Comparison of ENCODE assay signal across 13 mouse cellular contexts in genomic region chr10:67071884-67072283, GRCm38 (mm10). TPM values are rescaled to one million over a fixed set of nuclear protein-coding genes. Genes with fewer than 3 reads are reported as not detected.
DNase-seq lines count a peak whose midpoint lies in the region; ATAC-seq and TF ChIP-seq lines count a peak whose summit lies in the region.
"Had no signal": no experiment of that assay in that cellular context is flagged by ENCODE, and none has a peak within 500 bp of the region (broad histone marks: within the 10 kb centered on the region; RNA-seq: fewer than 3 reads in every experiment).

No protein-coding gene starts in this region.

- 0 out of 2 replicates have a peak overlapping the region, but pooled peaks have one; percentile 9 for H3K4me2 ChIP-seq in heart, postnatal 0 days (ENCODE audit: low read depth, low read length)
- no peak overlapping the region for H3K4me2 ChIP-seq in heart, embryonic 12.5 days
- no peak overlapping the region for H3K4me2 ChIP-seq in hindbrain, embryonic 16.5 days (ENCODE audit: low read length)

- no peaks in the 10 kb centered on the region for H3K9me3 ChIP-seq in heart, postnatal 0 days (replicated peaks; ENCODE audit: control insufficient read depth, low read length)
- H3K9me3 ChIP-seq in heart, embryonic 12.5 days (replicated peaks): peaks cover 4% of the 10 kb centered on the region; the same call in 1 of the 2 replicates
- no peaks in the 10 kb centered on the region; the same call in 1 of the 2 replicates for H3K9me3 ChIP-seq in hindbrain, embryonic 16.5 days (ENCODE audit: control insufficient read depth, low read length)
- peaks cover 3% of the 10 kb centered on the region; the same call in 1 of the 2 replicates for H3K9me3 ChIP-seq in forebrain, embryonic 10.5 days

- ATAC-seq in heart, postnatal 0 days (ENCODE audit: insufficient read depth, low read depth): no peak
- no peak for ATAC-seq in heart, embryonic 12.5 days (ENCODE audit: insufficient number of reproducible peaks, low FRiP score)
- no peak for ATAC-seq in hindbrain, embryonic 16.5 days
- ATAC-seq: forebrain, embryonic 14.5 days had no signal

- no peak for TF ChIP-seq EP300 in heart, postnatal 0 days (IDR thresholded peaks at IDR 0.05; ENCODE audit: low read depth)

- no peak overlapping the region for H3K4me3 ChIP-seq in heart, postnatal 0 days (ENCODE audit: low read depth, low read length)
- H3K4me3 ChIP-seq in heart, embryonic 12.5 days: no peak overlapping the region
- peak overlapping the region; percentile 20 for H3K4me3 ChIP-seq in bone marrow, adult 2 months (replicated peaks; ENCODE audit: control insufficient read depth, low read depth, low read length)
- H3K4me3 ChIP-seq in hindbrain, embryonic 16.5 days (ENCODE audit: low read length): no peak overlapping the region
- no peak overlapping the region for H3K4me3 ChIP-seq in forebrain, embryonic 10.5 days
- H3K4me3 ChIP-seq: myocyte had no signal

- peaks cover 18% of the 10 kb centered on the region for H3K4me1 ChIP-seq in heart, postnatal 0 days (ENCODE audit: control insufficient read depth, insufficient read depth)
- peaks cover 19% of the 10 kb centered on the region for H3K4me1 ChIP-seq in heart, embryonic 12.5 days (replicated peaks)
- peaks cover 5% of the 10 kb centered on the region; the same call in 1 of the 2 replicates for H3K4me1 ChIP-seq in bone marrow, adult 2 months (ENCODE audit: control insufficient read depth, insufficient read depth, low read length)
- H3K4me1 ChIP-seq in hindbrain, embryonic 16.5 days (ENCODE audit: control insufficient read depth, insufficient read depth, low read depth, low read length): peaks cover 5% of the 10 kb centered on the region
- H3K4me1 ChIP-seq in forebrain, embryonic 10.5 days: peaks cover 6% of the 10 kb centered on the region

- DNase-seq in heart, postnatal 0 days (ENCODE audit: low spot score): no peak
- peak; percentile 32 to 53 for DNase-seq in B cell, adult 2 months
- DNase-seq in naive thymus-derived CD4-positive, alpha-beta T cell, adult 2 months (ENCODE audit: low read depth): peak; percentile 66
- DNase-seq in forebrain, embryonic 10.5 days (ENCODE audit: extremely low spot score, low spot score): no peak
- no peak for DNase-seq in yolk sac, embryonic 10.5 days (ENCODE audit: low spot score)
- DNase-seq: adrenal gland, postnatal 36 days; cerebellum, postnatal 25 days; kidney, adult 18-20 months had no signal

- no peak overlapping the region for H3K9ac ChIP-seq in heart, postnatal 0 days (replicated peaks; ENCODE audit: low read depth, low read length)
- H3K9ac ChIP-seq in heart, embryonic 12.5 days: no peak overlapping the region
- H3K9ac ChIP-seq in hindbrain, embryonic 16.5 days (ENCODE audit: low read depth, low read length): no peak overlapping the region

- no peak for TF ChIP-seq CTCF in heart, postnatal 0 days (IDR thresholded peaks at IDR 0.05; ENCODE audit: low read depth)
- TF ChIP-seq CTCF in bone marrow, adult 2 months (IDR thresholded peaks at IDR 0.05; ENCODE audit: control insufficient read depth, insufficient read depth, low read length): no peak

- no peak for TF ChIP-seq POLR2A in bone marrow, adult 2 months (IDR thresholded peaks at IDR 0.05; ENCODE audit: borderline replicate concordance, control insufficient read depth, low read depth, low read length)

- H3K27ac ChIP-seq in heart, postnatal 0 days (ENCODE audit: low read depth): peak overlapping the region; percentile 48; the same call in 1 of the 2 replicates
- H3K27ac ChIP-seq in heart, embryonic 12.5 days (ENCODE audit: poor library complexity, severe bottlenecking): no peak overlapping the region
- no peak overlapping the region for H3K27ac ChIP-seq in bone marrow, adult 2 months (ENCODE audit: control insufficient read depth, insufficient read depth, low read depth, low read length, poor library complexity)
- H3K27ac ChIP-seq in hindbrain, embryonic 16.5 days (ENCODE audit: low read depth, low read length): no peak overlapping the region
- H3K27ac ChIP-seq in forebrain, embryonic 10.5 days: no peak overlapping the region

- 68% methylated on average over 5 of the region's 5 CpGs for WGBS in heart, postnatal 0 days
- whole genome bisulfite sequencing in heart, embryonic 12.5 days: 68% methylated on average over 5 of the region's 5 CpGs
- WGBS in bone marrow, adult 2 months: 21% methylated on average over 5 of the region's 5 CpGs
- WGBS in hindbrain, embryonic 16.5 days: 91% methylated on average over 5 of the region's 5 CpGs
- WGBS in forebrain, embryonic 10.5 days: 87% methylated on average over 5 of the region's 5 CpGs

- H3K36me3 ChIP-seq in heart, postnatal 0 days (replicated peaks; ENCODE audit: control insufficient read depth, insufficient read depth, low read length): no peaks in the 10 kb centered on the region
- H3K36me3 ChIP-seq in heart, embryonic 12.5 days: no peaks in the 10 kb centered on the region
- H3K36me3 ChIP-seq in hindbrain, embryonic 16.5 days (ENCODE audit: control insufficient read depth, insufficient read depth, low read length): no peaks in the 10 kb centered on the region
- peaks cover 6% of the 10 kb centered on the region for H3K36me3 ChIP-seq in forebrain, embryonic 10.5 days (replicated peaks)

- no peaks in the 10 kb centered on the region for H3K27me3 ChIP-seq in heart, postnatal 0 days (ENCODE audit: control insufficient read depth, insufficient read depth, low read length)
- H3K27me3 ChIP-seq in heart, embryonic 12.5 days (replicated peaks): no peaks in the 10 kb centered on the region
- H3K27me3 ChIP-seq in hindbrain, embryonic 16.5 days (replicated peaks; ENCODE audit: control insufficient read depth, insufficient read depth, low read length): no peaks in the 10 kb centered on the region
- no peaks in the 10 kb centered on the region for H3K27me3 ChIP-seq in forebrain, embryonic 10.5 days (ENCODE audit: poor library complexity, severe bottlenecking)

RNA-seq across cellular contexts. Expression of gene Jmjd1c, which starts 24.0 kb away (rescaled TPM):
- total RNA-seq in heart, postnatal 0 days (2014; rRNA removed; ENCODE audit: low replicate concordance): 42.4 and 55.3 TPM in 2 replicates
- 28.1 and 29.0 TPM in 2 replicates for polyA plus RNA-seq in heart, postnatal 0 days (2015; fragmentation: Nextera tagmentation; extraction: Ambion mirVana)
- 37.9 and 42.3 TPM in 2 replicates for polyA plus RNA-seq in heart, embryonic 12.5 days (2016; fragmentation: Nextera tagmentation; extraction: Ambion mirVana)
- 8.1 and 18.0 TPM in 2 replicates for polyA plus RNA-seq in bone marrow, adult 2 months (2011; ENCODE audit: insufficient read depth, insufficient read length, low replicate concordance, missing spikeins)
- polyA plus RNA-seq in hindbrain, embryonic 16.5 days (2015; fragmentation: Nextera tagmentation; extraction: Ambion mirVana): 33.4 and 35.5 TPM in 2 replicates
- 29.7 and 30.6 TPM in 2 replicates for polyA plus RNA-seq in forebrain, embryonic 10.5 days (2016; fragmentation: Nextera tagmentation; extraction: Ambion mirVana)

RNA-seq across cellular contexts. Expression of gene Reep3, which starts 24.9 kb away (rescaled TPM):
- 24.0 and 26.6 TPM in 2 replicates for total RNA-seq in heart, postnatal 0 days (2014; rRNA removed; ENCODE audit: low replicate concordance)
- 25.6 and 26.8 TPM in 2 replicates for polyA plus RNA-seq in heart, postnatal 0 days (2015; fragmentation: Nextera tagmentation; extraction: Ambion mirVana)
- polyA plus RNA-seq in heart, embryonic 12.5 days (2016; fragmentation: Nextera tagmentation; extraction: Ambion mirVana): 28.4 and 29.3 TPM in 2 replicates
- 3.7 and 10.8 TPM in 2 replicates for polyA plus RNA-seq in bone marrow, adult 2 months (2011; ENCODE audit: insufficient read depth, insufficient read length, low replicate concordance, missing spikeins)
- polyA plus RNA-seq in hindbrain, embryonic 16.5 days (2015; fragmentation: Nextera tagmentation; extraction: Ambion mirVana): 32.7 and 36.2 TPM in 2 replicates
- 30.9 and 32.7 TPM in 2 replicates for polyA plus RNA-seq in forebrain, embryonic 10.5 days (2016; fragmentation: Nextera tagmentation; extraction: Ambion mirVana)

Comparison
In these comparisons a context has a peak if more than half of its experiments do, and no peak if none do; other contexts are left out.
1. DNase-seq: peak in B cell, adult 2 months (2 of 2) and naive thymus-derived CD4-positive, alpha-beta T cell, adult 2 months (single experiment); none in heart, postnatal 0 days (single experiment), forebrain, embryonic 10.5 days (single experiment) and yolk sac, embryonic 10.5 days (single experiment).